Mouse (Mus musculus) lung, postnatal 0 days (tissue): ENCODE measurements around the gene Ddit4l.

ENCODE experiments used
- CTCF ChIP-seq: IDR thresholded peaks from 2 replicates; pipeline ENCODE4 v1.5.1; 2016; ENCODE audit warnings: antibody characterized with exemption, mild to moderate bottlenecking
- EP300 ChIP-seq: IDR thresholded peaks from 2 replicates; pipeline ENCODE4 v1.6.1; 2016; ENCODE audit warnings: antibody characterized with exemption, mild to moderate bottlenecking, control low read depth

DNA sequence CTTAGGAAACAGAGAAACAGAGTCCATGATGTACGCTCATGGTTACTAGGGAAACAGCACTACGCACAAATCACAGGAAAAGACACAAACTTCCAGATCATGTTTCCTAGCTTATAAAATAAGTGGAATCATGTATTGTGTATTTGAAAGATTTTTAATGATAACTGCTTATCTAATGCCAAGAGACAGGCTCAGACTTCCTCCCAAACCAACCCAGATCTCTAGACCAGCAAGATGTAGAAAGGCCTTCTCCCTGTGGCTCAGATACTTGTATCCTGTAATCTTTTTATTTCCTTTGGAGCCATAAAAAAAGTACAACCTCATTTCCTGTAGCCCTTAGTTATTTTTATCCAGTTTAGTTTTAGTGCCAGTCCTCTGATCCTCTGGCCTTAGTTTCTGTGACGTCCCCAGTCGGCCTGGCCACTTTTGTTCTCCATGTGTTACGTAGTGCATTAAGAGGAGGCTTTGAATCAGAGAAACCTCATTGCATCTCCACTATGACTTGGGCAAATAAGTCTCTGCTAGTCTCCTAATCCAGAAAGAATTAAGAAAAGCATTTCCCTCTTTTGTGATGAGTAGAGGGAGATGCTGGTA lies 34.9 kb upstream of the Ddit4l start:
- TF ChIP-seq CTCF (no peak), EP300 (no peak)
